Mouse (Mus musculus): ENCODE measurements around the gene Nup62.

DNA sequence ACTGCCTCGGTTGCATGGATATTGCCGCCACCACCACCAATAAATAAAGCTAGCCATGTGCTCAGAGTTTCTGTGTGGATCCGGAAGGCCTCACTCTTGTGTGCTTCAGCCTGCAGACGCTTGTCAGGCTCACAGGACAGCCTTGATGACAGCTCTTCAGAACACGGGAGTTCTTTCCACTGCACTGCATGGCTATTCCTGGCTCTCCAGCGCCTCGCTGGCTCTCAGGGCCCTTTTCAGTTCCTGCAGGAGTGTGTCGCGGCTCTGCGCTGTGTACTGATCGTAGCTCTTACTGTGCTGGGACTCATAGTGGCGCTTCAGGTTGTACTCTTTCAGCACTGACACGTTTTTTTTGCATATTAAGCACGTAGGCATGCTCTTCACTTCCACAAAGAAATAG, 61.9 kb downstream of the Nup62 start:
- no peak for TF ChIP-seq CTCF (IDR thresholded peaks at IDR 0.05; ENCODE audit: control insufficient read depth, insufficient read depth, insufficient replicate concordance, low read depth, low read length)
- TF ChIP-seq POLR2A (IDR thresholded peaks at IDR 0.05; ENCODE audit: control insufficient read depth, low read depth, low read length), result no peak

Measured in testis, adult 2 months (tissue).